Mouse (Mus musculus): ENCODE measurements around the gene Ppp1r15a. TPM values are rescaled to one million over a fixed set of nuclear protein-coding genes. Genes with fewer than 3 reads are reported as not detected.
"Not testable (repeated sequence)": the region's sequence is repeated elsewhere in the genome, so short reads cannot be mapped to it uniquely, and the experiment has no call there.

Gene Ppp1r15a
- polyA plus RNA-seq, 1 experiment from 2014 or later = 21.9 TPM

DNA sequence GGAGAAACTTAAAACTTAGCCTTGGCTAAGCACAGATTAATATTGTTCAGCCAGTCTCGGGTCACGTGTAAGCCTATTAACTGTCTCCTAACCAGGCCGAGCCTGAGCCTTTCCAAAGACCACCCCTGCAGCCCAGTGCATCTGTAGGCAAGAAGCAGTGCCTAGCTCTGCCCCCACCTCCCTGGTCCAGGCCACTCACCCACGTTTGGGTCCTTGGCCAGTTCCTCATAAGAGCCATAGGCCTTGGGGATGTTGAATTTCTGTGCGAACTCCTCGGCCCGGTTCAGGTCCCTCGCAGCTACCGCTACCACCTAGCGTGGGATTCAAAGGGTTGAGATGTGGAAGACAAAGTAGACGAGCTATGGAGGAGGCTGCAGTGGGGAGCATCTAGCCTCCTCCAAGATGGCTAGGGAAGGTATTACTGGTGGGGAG is 38.2 kb downstream of the Ppp1r15a start:
- no peaks in the 10 kb centered on the region; the same call in 1 of the 2 replicates for H3K36me3 ChIP-seq (ENCODE audit: control insufficient read depth, insufficient read depth, low read length)
- H3K9ac ChIP-seq (ENCODE audit: low read length) = no peak overlapping the region
- H3K4me3 ChIP-seq (ENCODE audit: low read depth, low read length) = peak overlapping the region; percentile 41
- DNase-seq (ENCODE audit: low spot score) (peak; percentile 37), ATAC-seq (ENCODE audit: insufficient number of reproducible peaks, low FRiP score, low TSS enrichment, low read depth) (peak; percentile 33; the same call in 1 of the 2 replicates)
- peaks cover 11% of the 10 kb centered on the region; the same call in 1 of the 2 replicates for H3K4me1 ChIP-seq (ENCODE audit: control insufficient read depth, insufficient read depth, low read length)
- peak overlapping the region; percentile 73; the same call in 1 of the 2 replicates for H3K27ac ChIP-seq (replicated peaks; ENCODE audit: low read depth, low read length)
- H3K9me3 ChIP-seq (ENCODE audit: control insufficient read depth, low read length) = no peaks in the 10 kb centered on the region
- peak overlapping the region; percentile 57 for H3K4me2 ChIP-seq (ENCODE audit: low read depth, severe bottlenecking)
- H3K27me3 ChIP-seq (ENCODE audit: control insufficient read depth, insufficient read depth, low read length) = no peaks in the 10 kb centered on the region
- 32% methylated on average over 11 of the region's 11 CpGs for WGBS

DNA sequence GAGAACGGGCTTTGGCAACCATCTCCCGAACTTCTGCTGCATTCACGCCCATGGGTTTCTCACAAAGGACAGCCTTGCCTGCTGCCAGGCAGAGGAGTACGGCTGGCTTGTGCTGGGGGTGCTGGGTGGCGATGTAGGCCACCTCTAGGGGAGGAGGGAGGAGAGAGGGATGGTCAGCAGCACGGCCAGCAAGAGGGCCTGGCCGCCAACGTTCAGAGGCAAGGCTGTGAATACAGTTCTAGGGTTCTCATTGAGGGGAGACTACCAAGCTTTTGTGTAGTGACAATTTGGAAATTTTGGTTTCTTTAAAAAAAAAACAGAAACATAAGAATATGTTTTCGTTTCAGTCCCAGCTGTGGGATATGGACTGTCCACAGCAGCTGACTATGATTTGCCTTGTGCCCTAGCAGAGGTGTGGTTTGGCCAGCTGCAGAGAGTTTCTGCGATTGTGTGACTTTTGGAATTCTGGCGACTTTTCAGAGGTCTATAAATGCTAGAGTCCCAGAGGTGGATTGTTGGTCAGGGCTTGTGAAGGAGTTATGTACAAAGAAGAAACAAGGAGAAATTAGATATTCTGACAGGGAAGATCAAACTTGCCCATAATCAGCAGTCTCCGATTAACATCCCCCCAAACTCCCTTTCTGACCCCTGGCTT is 39.2 kb downstream of the Ppp1r15a start, which contains the start of gene Gm45808:
Gene Gm45808 (minus strand): TSS at position 51 of the 655 bp plus-strand sequence.
- Histone ChIP-seq H3K27me3 (ENCODE audit: control insufficient read depth, insufficient read depth, low read length) (no peaks in the 10 kb centered on the region), H3K36me3 (ENCODE audit: control insufficient read depth, insufficient read depth, low read length) (no peaks in the 10 kb centered on the region), H3K9ac (ENCODE audit: low read length) (no peak within 1 kb of the TSS), H3K9me3 (ENCODE audit: control insufficient read depth, low read length) (no peaks in the 10 kb centered on the region), H3K4me2 (ENCODE audit: low read depth, severe bottlenecking) (no peak within 1 kb of the TSS; the same call in 1 of the 2 replicates), H3K4me3 (ENCODE audit: low read depth, low read length) (no peak within 1 kb of the TSS), H3K27ac (replicated peaks; ENCODE audit: low read depth, low read length) (no peak within 1 kb of the TSS), H3K4me1 (ENCODE audit: control insufficient read depth, insufficient read depth, low read length) (peaks cover 11% of the 10 kb centered on the region; the same call in 1 of the 2 replicates)
- ATAC-seq (ENCODE audit: insufficient number of reproducible peaks, low FRiP score, low TSS enrichment, low read depth) = no peak
- no peak for DNase-seq (ENCODE audit: low spot score)
- 84% methylated on average over 12 of the region's 12 CpGs for WGBS

DNA sequence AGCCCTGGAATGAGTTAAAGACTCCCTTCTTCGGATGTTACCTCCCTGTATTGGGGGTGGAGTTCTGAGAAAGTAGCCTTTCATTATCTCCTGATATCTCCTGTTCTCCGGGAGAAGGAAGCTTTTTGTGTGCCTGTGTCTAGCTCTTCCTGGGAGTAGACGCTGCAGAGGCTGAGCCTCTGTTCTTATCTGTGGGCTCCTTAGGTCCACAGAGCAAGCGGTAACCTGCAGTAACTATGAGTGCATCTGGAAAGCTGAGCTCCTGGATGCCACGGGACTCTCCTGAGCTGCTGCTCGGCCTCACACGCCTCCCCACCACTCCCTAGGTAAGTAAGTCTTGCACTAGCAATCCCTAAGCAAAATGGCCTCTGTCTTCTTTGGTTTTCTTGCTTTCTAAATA is 39.9 kb downstream of the Ppp1r15a start:
- H3K4me3 ChIP-seq (ENCODE audit: low read depth, low read length) = no peak overlapping the region
- H3K4me1 ChIP-seq (ENCODE audit: control insufficient read depth, insufficient read depth, low read length) = peaks cover 10% of the 10 kb centered on the region; the same call in 1 of the 2 replicates
- H3K27ac ChIP-seq (replicated peaks; ENCODE audit: low read depth, low read length) = no peak overlapping the region
- ATAC-seq (ENCODE audit: insufficient number of reproducible peaks, low FRiP score, low TSS enrichment, low read depth) = no peak
- no peak for DNase-seq (ENCODE audit: low spot score)
- H3K9me3 ChIP-seq (ENCODE audit: control insufficient read depth, low read length) = no peaks in the 10 kb centered on the region
- no peaks in the 10 kb centered on the region for H3K36me3 ChIP-seq (ENCODE audit: control insufficient read depth, insufficient read depth, low read length)
- H3K9ac ChIP-seq (ENCODE audit: low read length) = no peak overlapping the region
- no peak overlapping the region for H3K4me2 ChIP-seq (ENCODE audit: low read depth, severe bottlenecking)
- 79% methylated on average over 7 of the region's 7 CpGs for WGBS
- no peaks in the 10 kb centered on the region for H3K27me3 ChIP-seq (ENCODE audit: control insufficient read depth, insufficient read depth, low read length)

DNA sequence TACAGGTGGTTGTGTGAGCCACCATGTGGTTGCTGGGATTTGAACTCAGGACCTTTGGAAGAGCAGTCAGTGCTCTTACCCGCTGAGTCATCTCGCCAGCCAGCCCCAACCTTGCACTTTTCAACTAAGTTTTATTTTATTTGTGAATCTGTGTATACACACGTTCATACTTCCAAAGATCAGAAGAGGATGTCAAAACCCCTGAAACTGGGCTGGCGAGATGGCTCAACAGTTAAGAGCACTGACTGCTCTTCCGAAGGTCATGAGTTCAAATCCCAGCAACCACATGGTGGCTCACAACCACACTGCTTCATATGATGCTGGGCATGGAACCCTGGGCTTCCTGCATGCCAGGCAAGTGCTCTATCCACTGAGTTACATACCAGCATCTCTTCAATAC is 41.1 kb downstream of the Ppp1r15a start:
- not testable (repeated sequence) for DNase-seq (ENCODE audit: low spot score); H3K36me3 ChIP-seq (ENCODE audit: control insufficient read depth, insufficient read depth, low read length); H3K9ac ChIP-seq (ENCODE audit: low read length); ATAC-seq (ENCODE audit: insufficient number of reproducible peaks, low FRiP score, low TSS enrichment, low read depth); H3K4me2 ChIP-seq (ENCODE audit: low read depth, severe bottlenecking); H3K27ac ChIP-seq (replicated peaks; ENCODE audit: low read depth, low read length); H3K4me1 ChIP-seq (ENCODE audit: control insufficient read depth, insufficient read depth, low read length); H3K9me3 ChIP-seq (ENCODE audit: control insufficient read depth, low read length); H3K4me3 ChIP-seq (ENCODE audit: low read depth, low read length); H3K27me3 ChIP-seq (ENCODE audit: control insufficient read depth, insufficient read depth, low read length)
- WGBS = 91% methylated on average over 5 of the region's 5 CpGs

DNA sequence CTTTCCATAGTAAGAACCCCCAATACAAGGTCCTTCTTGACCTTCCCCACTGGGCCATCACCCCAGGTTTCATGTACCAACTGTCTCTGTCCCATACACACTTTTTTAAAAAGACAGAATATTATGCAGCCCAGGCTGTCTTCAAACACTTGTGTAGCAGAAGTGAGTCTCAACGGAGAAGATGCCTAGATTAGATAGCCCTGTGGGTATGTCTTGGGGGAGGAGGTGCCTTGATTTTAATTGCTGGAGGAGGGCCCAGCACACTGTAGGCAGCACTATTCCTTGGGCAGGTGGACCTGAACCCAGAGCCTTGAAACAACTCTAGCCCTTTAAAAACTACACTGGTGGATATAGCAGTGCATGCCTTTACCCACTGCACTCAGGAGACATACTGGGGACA is 43.9 kb downstream of the Ppp1r15a start:
- Histone ChIP-seq H3K27ac (replicated peaks; ENCODE audit: low read depth, low read length) (no peak overlapping the region), H3K9ac (ENCODE audit: low read length) (no peak overlapping the region), H3K4me3 (ENCODE audit: low read depth, low read length) (no peak overlapping the region), H3K4me2 (ENCODE audit: low read depth, severe bottlenecking) (no peak overlapping the region), H3K9me3 (ENCODE audit: control insufficient read depth, low read length) (no peaks in the 10 kb centered on the region), H3K27me3 (ENCODE audit: control insufficient read depth, insufficient read depth, low read length) (no peaks in the 10 kb centered on the region), H3K36me3 (ENCODE audit: control insufficient read depth, insufficient read depth, low read length) (no peaks in the 10 kb centered on the region), H3K4me1 (ENCODE audit: control insufficient read depth, insufficient read depth, low read length) (no peaks in the 10 kb centered on the region)
- 92% methylated on average over 1 of the region's 1 CpGs for WGBS
- no peak for DNase-seq (ENCODE audit: low spot score)
- no peak for ATAC-seq (ENCODE audit: insufficient number of reproducible peaks, low FRiP score, low TSS enrichment, low read depth)

DNA sequence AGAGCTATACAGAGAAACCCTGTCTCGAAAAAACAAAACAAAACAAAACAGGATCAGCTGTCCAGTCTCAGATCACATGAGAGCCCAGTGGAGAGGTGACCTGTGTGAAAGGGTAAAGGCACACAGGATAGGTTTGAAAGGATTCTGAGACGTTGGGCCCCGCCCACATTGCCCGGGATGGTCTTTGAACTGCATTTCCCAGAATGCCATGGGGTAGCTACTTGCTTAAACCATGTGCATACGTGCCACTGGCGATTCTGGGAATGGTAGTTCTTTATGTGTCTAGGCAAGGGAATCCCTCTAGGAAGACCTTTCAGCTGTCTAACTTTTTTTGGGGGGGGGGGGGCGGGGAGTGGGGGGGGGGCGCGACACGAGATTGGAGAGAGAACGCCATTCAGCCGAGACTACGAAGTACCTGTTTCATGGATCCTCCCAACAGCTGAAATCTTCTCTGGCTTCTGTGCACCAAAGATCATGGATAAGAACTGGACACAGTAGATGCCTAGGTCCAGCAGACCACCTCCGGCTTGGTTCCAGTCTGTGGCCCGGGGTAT is 44.6 kb downstream of the Ppp1r15a start, which contains the start of gene Tulp2:
Gene Tulp2 (plus strand): TSS at position 504 of the 554 bp plus-strand sequence.
- Histone ChIP-seq H3K27ac (replicated peaks; ENCODE audit: low read depth, low read length) (no peak within 1 kb of the TSS), H3K9me3 (ENCODE audit: control insufficient read depth, low read length) (no peaks in the 10 kb centered on the region), H3K9ac (ENCODE audit: low read length) (no peak within 1 kb of the TSS), H3K4me1 (ENCODE audit: control insufficient read depth, insufficient read depth, low read length) (no peaks in the 10 kb centered on the region), H3K4me3 (ENCODE audit: low read depth, low read length) (no peak within 1 kb of the TSS), H3K4me2 (ENCODE audit: low read depth, severe bottlenecking) (no peak within 1 kb of the TSS), H3K36me3 (ENCODE audit: control insufficient read depth, insufficient read depth, low read length) (no peaks in the 10 kb centered on the region), H3K27me3 (ENCODE audit: control insufficient read depth, insufficient read depth, low read length) (no peaks in the 10 kb centered on the region)
- WGBS = 55% methylated on average over 15 of the region's 15 CpGs
- DNase-seq (ENCODE audit: low spot score) = peak; percentile 61
- peak; percentile 67; the same call in 1 of the 2 replicates for ATAC-seq (ENCODE audit: insufficient number of reproducible peaks, low FRiP score, low TSS enrichment, low read depth)

DNA sequence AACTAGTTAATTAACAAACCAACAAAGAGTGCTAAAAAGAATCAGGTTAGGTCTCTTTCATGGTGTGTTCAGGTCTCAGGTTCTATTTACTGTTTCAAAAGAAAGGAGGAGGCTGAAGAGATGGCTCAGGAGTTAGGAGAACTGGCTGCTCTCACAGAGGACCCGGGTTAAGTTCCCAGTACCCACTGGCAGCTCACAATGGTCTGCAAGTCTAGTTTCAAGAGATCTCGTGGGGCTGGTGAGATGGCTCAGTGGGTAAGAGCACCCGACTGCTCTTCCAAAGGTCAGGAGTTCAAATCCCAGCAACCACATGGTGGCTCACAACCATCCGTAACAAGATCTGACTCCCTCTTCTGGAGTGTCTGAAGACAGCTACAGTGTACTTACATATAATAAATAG is 45.8 kb downstream of the Ppp1r15a start:
- not testable (repeated sequence) for H3K27me3 ChIP-seq (ENCODE audit: control insufficient read depth, insufficient read depth, low read length); DNase-seq (ENCODE audit: low spot score); ATAC-seq (ENCODE audit: insufficient number of reproducible peaks, low FRiP score, low TSS enrichment, low read depth); H3K9me3 ChIP-seq (ENCODE audit: control insufficient read depth, low read length); H3K9ac ChIP-seq (ENCODE audit: low read length); H3K4me1 ChIP-seq (ENCODE audit: control insufficient read depth, insufficient read depth, low read length); H3K4me2 ChIP-seq (ENCODE audit: low read depth, severe bottlenecking); H3K27ac ChIP-seq (replicated peaks; ENCODE audit: low read depth, low read length); H3K36me3 ChIP-seq (ENCODE audit: control insufficient read depth, insufficient read depth, low read length); H3K4me3 ChIP-seq (ENCODE audit: low read depth, low read length)
- 80% methylated on average over 3 of the region's 4 CpGs for WGBS

DNA sequence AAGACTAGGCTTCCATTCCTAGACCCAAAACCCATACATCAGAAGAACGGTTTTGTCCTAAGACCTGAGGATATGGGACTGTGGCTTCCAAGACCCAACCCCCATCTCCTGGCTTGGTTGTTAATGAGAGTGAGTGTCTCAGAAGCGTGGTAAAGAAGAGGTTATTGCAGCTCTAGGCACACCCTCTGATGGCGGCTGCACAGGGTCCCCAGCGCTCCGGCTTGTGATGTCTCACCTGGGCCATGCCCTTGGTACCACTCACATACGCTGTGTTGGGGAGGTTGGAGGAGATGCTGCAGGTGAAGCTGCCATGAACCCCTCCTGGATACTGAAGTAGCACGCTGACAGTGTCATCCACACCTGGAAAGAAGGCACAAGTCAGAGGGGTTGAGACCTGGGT is 47.3 kb downstream of the Ppp1r15a start:
- Histone ChIP-seq H3K4me2 (ENCODE audit: low read depth, severe bottlenecking) (no peak overlapping the region), H3K36me3 (ENCODE audit: control insufficient read depth, insufficient read depth, low read length) (no peaks in the 10 kb centered on the region), H3K9ac (ENCODE audit: low read length) (no peak overlapping the region), H3K4me3 (ENCODE audit: low read depth, low read length) (no peak overlapping the region), H3K9me3 (ENCODE audit: control insufficient read depth, low read length) (no peaks in the 10 kb centered on the region), H3K4me1 (ENCODE audit: control insufficient read depth, insufficient read depth, low read length) (no peaks in the 10 kb centered on the region), H3K27me3 (ENCODE audit: control insufficient read depth, insufficient read depth, low read length) (no peaks in the 10 kb centered on the region), H3K27ac (replicated peaks; ENCODE audit: low read depth, low read length) (no peak overlapping the region)
- WGBS = 96% methylated on average over 7 of the region's 7 CpGs
- DNase-seq (ENCODE audit: low spot score) = no peak
- ATAC-seq (ENCODE audit: insufficient number of reproducible peaks, low FRiP score, low TSS enrichment, low read depth) = no peak

Data from limb, embryonic 11.5 days (tissue).